Mouse (Mus musculus) ovary, adult 18-20 months (tissue): ENCODE measurements at regions not wholly inside any gene's neighbourhood (a gene's known extent, or its start where the extent isn't known, plus 50 kb on each side); places are given as distances from the start of the nearest gene placed in this dataset.
A peak's percentile ranks its signal among the peaks of the same experiment; 100 is the strongest.

Source experiments
- DNase-seq: peaks from one replicate; pipeline ENCODE4 v3.0.0; 2022; ENCODE audit warnings: low spot score, mixed read lengths

- DNase-seq: no peak
Measured at GRCm38 (mm10) chr13:53586771-53587170, 113.9 kb upstream of the Msx2 start.

GRCm38 (mm10) chr13:53584504-53585130 lies 111.7 kb upstream of the Msx2 start:
- DNase-seq: no peak

- DNase-seq: no peak
Measured at GRCm38 (mm10) chr13:53553876-53554577, 81.2 kb upstream of the Msx2 start.

GRCm38 (mm10) chr13:53553192-53553875 lies 80.5 kb upstream of the Msx2 start:
- DNase-seq: no peak

GRCm38 (mm10) chr13:53548396-53548795 lies 75.5 kb upstream of the Msx2 start:
- peak; percentile 61 for DNase-seq

- DNase-seq: no peak
Measured at GRCm38 (mm10) chr13:53543291-53543690, 70.4 kb upstream of the Msx2 start.

GRCm38 (mm10) chr13:53539797-53540196 lies 66.9 kb upstream of the Msx2 start:
- DNase-seq: no peak

- no peak for DNase-seq
Measured at GRCm38 (mm10) chr13:53537937-53538336, 65.1 kb upstream of the Msx2 start.

GRCm38 (mm10) chr13:53535781-53536425 lies 63.0 kb upstream of the Msx2 start:
- DNase-seq: no peak

GRCm38 (mm10) chr13:53533738-53534137 lies 60.9 kb upstream of the Msx2 start:
- DNase-seq: no peak

GRCm38 (mm10) chr13:53526880-53527279 lies 54.0 kb upstream of the Msx2 start:
- DNase-seq: no peak

GRCm38 (mm10) chr13:53522807-53523206 lies 49.9 kb upstream of the Msx2 start:
- no peak for DNase-seq
